Mouse (Mus musculus) liver, adult (tissue): Measurements from ENCODE around the gene Lrtm1.

Experiments
- GATA4 ChIP-seq: IDR thresholded peaks from 2 replicates; pipeline ENCODE4 v1.6.1; 2014; ENCODE audit warnings: mild to moderate bottlenecking, low read length; ENCODE audit not compliant: insufficient replicate concordance

The Lrtm1 gene

GRCm38 (mm10) chr14:29080228-29080627, 62.2 kb downstream of the Lrtm1 start:
- no peak for TF ChIP-seq GATA4

GRCm38 (mm10) chr14:29080630-29081029, 62.6 kb downstream of the Lrtm1 start:
- no peak for TF ChIP-seq GATA4

GRCm38 (mm10) chr14:29082171-29082570, 64.2 kb downstream of the Lrtm1 start:
- no peak for TF ChIP-seq GATA4
